Mouse (Mus musculus): Measurements from ENCODE around the gene Itgb3. TPM values are rescaled to one million over a fixed set of nuclear protein-coding genes. Genes with fewer than 3 reads are reported as not detected.

The Itgb3 gene
- total RNA-seq, 2 experiments from 2014 or later = 7.1 to 20.6 TPM

- 0 out of 2 replicates have a peak, but pooled peaks have one; percentile 27 for ATAC-seq (ENCODE audit: poor library complexity, severe bottlenecking)
Measured at GRCm38 (mm10) chr11:104616182-104616581, 8.4 kb downstream of the Itgb3 start.

DNA sequence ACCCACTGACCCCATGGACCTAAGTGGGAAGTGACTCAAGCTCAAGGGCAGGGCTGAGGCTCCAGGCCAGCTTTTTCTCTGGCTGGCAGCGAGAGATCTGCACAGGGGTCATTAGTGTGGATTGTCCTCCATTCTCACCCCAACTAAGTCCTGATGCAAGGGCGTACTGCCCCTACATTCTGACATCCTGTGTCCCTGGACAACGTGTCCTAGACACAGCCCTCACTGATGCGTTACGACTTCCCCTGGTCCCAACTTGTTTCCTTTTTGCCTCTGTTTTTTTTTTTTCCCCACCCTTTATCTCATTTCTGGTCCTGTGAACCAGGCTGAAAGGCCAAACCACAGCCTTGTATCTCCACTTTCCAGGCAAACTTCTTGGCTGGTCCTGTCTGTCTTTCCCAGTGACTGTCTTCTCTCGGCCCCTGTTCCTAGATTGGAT is 10.9 kb downstream of the Itgb3 start:
- no peak for ATAC-seq (ENCODE audit: poor library complexity, severe bottlenecking)

DNA sequence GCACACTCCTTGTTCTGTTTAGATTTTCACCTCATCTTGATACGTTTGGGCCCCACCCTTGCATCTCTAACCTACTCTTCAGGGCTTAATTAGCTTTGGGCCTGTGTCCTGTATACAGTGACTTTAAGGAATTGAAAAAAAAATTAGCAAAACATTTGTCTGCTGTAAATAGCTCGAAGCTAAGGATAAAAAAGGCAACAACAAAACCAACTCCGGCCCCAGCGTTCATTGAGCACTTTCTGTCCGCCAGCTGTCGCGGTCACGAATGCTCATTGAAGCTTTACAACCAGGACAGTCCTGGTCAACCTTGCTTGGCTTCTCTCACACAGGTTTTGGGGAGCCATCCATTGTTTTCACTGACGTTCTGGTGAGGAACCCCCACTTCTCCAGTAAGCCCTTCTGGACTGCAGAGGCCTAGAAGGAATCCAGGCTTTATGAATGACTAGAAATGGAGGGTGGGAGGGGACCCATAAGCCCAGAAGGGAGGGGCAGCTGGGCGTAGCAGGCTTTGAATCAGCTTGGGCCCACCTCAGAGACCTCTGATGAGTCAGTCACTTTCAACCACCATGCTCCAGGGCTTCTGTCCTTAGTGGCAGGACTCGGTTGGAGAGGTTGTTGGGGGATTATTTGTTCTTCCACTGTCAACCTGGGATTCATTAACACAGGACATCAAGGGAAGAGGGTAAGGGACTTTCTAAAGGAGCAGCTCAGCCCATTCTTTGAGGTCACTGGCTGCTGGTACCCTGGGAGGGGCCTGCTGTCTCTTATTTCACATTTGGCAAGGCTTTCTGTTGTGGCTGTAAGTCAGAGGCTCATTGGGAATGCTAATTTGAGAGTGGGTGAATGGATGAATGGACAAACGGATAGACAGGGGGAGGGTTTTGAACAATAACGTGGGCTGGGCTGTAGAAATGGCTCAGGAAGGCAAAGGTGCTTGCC is 11.6 kb downstream of the Itgb3 start:
- ATAC-seq (ENCODE audit: poor library complexity, severe bottlenecking) = no peak

DNA sequence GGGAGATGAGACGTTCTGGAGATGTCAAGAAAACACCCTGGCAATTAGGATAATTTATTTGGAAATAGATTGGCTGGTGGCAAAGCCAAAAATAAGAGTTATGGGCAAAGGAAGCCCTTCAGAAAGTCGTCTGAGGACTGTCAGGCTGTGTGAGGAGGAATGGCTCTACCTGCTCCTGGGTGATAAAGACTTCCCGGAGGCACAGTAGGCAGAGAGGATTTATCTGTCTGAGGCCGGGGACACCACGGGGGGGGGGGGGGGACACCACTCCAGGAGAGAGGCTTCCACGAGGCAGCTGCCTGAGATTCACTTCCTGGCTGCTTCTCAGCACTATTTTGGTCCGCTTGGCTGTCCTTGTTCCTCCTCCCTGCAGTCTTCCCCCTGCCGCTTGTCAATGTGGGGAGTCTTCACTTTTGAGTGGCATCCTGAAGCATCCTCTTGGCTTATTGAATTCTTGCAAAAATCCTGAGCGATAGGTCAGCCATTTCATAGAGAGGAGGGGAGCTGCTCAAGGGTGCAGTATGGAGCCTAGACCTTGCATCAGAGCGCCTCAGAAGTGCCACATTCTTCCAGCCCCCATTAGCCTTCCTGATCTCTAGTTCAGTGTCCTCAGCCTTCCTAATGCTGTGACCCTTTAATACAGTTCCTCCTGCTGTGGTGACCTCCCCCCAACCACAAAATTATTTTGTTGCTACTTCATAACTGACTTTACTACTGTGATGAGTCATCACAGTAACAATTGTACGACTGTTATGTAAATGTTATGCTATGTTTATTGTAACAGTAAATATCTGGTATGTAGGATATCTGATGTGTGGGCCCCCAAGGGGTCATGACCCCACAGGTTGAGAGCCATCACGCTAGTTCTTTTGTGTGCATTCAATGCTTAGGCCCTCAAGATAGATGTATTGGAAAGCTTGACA is 14.5 kb downstream of the Itgb3 start:
- ATAC-seq (ENCODE audit: poor library complexity, severe bottlenecking) = peak; percentile 70

DNA sequence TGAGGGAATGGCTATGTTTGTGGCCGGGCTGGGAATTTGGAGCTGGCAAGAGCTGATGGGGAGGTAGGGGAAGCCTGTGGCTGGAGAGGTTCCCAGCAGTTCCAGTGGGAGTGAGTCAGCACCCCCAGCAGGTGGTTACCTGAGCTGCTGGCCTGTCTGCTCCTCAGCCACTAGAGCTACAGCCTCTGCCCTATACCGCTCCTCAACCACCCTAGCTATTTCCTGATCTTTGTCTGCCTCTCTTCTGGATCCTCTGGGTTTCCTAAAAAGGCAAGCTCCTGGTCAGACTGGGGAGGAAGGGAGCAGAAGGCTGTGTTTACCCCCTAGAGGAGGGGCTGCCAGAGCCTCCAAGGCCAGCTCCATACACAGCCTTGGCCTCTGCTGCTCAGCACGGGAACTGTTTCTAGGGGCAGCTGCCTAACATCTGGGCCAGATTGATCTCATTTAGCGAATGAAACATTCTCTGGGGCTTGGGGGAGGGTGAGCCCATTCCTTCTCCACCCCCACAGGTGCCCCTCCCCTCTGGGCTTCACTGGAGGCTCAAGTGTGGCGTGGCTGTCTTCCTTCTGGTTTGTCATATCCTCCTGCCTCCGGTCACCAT is 17.1 kb downstream of the Itgb3 start:
- ATAC-seq (ENCODE audit: poor library complexity, severe bottlenecking) = no peak

GRCm38 (mm10) chr11:104625453-104626402 is 17.9 kb downstream of the Itgb3 start:
- no peak for ATAC-seq (ENCODE audit: poor library complexity, severe bottlenecking)

GRCm38 (mm10) chr11:104626635-104627034 is 18.8 kb downstream of the Itgb3 start:
- ATAC-seq (ENCODE audit: poor library complexity, severe bottlenecking) = no peak

GRCm38 (mm10) chr11:104627616-104628301 is 20.0 kb downstream of the Itgb3 start:
- ATAC-seq (ENCODE audit: poor library complexity, severe bottlenecking) = no peak

- ATAC-seq (ENCODE audit: poor library complexity, severe bottlenecking) = no peak
Measured at GRCm38 (mm10) chr11:104628566-104628965, 20.8 kb downstream of the Itgb3 start.

DNA sequence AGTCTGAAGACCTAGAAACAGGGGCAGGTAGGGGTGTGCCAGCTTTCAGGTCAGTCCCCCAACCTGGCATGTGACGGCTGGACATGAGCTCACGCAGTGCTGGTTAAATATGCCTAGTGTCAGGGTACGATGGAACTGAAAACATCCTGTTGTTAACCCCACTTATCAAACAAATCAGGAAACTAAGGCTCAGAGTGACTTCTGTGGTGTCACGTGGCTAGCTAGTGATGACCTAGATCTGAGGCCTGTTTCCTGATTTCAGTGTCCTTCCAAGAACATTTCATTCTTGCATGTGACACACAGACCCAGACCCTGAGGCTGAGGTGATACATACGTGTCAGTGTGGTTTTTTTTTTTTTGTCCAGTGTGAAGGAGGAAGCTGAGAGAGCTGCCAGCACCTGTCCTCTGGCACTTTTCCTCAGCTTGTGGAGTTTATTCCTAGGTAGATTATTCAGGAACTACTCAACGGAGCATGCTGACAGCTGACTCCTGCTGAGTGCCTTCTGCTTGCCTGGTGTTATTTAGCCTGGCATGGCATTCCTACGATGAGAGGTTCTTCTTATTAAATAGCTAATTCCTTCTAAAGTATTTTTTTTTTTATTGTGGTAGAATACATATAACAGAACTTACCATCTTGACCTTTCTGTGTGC is 22.5 kb downstream of the Itgb3 start:
- ATAC-seq (ENCODE audit: poor library complexity, severe bottlenecking) = peak; percentile 25

GRCm38 (mm10) chr11:104631306-104631705 is 23.5 kb downstream of the Itgb3 start:
- ATAC-seq (ENCODE audit: poor library complexity, severe bottlenecking) = no peak

GRCm38 (mm10) chr11:104637010-104637409 is 29.2 kb downstream of the Itgb3 start:
- ATAC-seq (ENCODE audit: poor library complexity, severe bottlenecking) = peak; percentile 70

DNA sequence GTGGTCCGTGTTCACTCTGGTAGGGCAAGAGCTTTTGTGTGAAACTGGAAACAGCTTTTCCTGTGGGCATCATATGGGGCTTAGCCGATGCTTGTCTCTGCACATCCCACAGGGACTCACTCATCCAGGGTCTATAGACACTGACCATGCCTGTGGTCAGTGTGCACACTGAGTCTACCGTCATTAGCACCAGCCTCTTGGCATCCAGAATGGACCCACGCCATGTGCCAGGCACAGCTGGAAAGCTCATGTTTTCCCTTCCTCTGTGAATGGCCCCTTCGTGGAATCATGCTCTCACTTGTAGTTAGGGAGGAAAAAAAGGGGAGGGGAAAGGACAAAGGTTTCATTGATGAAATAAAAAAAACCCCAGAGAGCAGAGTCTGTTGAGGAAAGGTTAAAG is 30.2 kb downstream of the Itgb3 start:
- no peak for ATAC-seq (ENCODE audit: poor library complexity, severe bottlenecking)

- peak; percentile 20; the same call in 1 of the 2 replicates for ATAC-seq (ENCODE audit: poor library complexity, severe bottlenecking)
Measured at GRCm38 (mm10) chr11:104638906-104639305, 31.1 kb downstream of the Itgb3 start.

DNA sequence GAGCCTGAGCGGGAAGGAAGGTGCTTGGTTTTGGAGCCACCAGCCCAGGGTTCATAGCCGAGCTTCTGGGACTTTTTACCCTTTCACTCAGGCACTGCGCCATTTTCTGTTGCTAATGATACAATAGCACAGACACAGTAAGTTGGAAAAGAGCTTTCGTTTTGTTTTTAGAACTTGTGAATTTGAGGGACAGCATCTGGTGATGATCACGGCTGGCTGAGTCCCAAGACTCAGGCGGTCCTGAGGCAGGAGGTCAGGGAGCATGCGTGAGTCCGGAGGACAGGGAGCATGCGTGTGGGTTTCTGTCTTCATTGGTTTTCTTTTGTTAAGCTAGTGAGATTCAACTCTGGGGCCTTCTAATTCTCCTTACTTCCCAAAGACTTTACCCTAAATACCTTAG is 31.8 kb downstream of the Itgb3 start:
- ATAC-seq (ENCODE audit: poor library complexity, severe bottlenecking) = no peak

- no peak for ATAC-seq (ENCODE audit: poor library complexity, severe bottlenecking)
Measured at GRCm38 (mm10) chr11:104640894-104641293, 33.1 kb downstream of the Itgb3 start.

DNA sequence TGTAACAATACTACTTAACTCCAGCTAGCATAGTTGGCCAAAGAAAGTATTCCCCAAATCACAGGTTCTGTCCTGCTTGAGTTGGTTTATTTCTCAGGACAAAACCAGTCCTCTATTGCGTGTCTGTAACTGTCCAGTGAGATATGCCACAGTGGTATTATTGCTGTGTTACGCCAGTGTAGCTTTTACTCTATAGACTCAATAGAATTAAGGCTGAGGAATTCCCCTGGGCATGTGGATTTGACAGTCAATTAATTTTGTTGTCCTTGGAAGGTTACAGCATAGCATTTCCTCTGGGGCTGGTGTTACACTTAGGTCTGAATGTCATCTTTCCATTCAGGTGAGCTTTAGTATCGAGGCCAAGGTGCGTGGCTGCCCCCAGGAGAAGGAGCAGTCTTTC is 35.4 kb downstream of the Itgb3 start:
- ATAC-seq (ENCODE audit: poor library complexity, severe bottlenecking) = no peak

DNA sequence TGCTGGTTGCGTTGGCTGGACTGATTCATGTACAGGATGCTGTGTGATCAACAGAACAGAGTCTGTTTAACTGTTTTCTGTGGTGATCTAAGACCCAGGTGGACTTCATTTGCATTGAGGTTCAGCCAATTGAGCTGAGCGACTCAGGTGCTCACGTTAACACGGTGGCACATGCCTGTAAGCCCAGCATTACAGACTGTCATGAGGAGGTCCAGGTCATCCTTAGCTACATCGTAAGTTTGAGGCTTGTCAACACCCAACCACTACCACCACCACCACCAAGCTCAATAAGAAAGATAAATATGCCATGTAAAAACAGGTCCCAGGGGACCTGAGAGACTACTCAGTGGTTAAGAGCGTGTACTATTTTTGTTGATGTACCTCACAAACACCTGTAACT is 37.6 kb downstream of the Itgb3 start:
- ATAC-seq (ENCODE audit: poor library complexity, severe bottlenecking) = no peak

DNA sequence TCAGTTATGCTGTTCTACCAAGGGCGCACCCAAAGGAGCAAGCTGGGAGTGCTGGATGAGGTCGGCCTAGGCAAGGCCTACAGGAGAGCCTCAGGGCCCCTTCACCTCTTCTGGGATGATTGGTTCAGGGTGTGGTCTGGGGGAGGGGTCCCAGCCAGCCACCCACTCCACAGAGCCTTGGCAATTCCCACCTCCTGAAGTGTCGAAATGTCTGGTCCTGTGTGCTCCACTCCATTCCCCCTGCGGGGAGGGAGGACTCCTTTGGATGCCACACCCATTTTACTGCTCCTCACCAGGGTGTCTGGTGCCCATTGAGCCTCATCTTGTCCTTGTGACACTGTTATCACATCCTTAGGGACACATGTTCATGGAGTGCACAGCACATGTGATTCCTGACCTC is 38.4 kb downstream of the Itgb3 start:
- no peak for ATAC-seq (ENCODE audit: poor library complexity, severe bottlenecking)

All from megakaryocyte, adult 5-6 weeks (primary cell).